Mouse (Mus musculus): ENCODE results near the gene Bglap.

The Bglap gene

GRCm38 (mm10) chr3:88339006-88339405 lies 45.3 kb downstream of the Bglap start:
- no peak for DNase-seq (ENCODE audit: low spot score)

GRCm38 (mm10) chr3:88338316-88338715 lies 45.9 kb downstream of the Bglap start:
- DNase-seq (ENCODE audit: low spot score) = no peak

GRCm38 (mm10) chr3:88337367-88338020 lies 46.8 kb downstream of the Bglap start:
- no peak for DNase-seq (ENCODE audit: low spot score)

DNA sequence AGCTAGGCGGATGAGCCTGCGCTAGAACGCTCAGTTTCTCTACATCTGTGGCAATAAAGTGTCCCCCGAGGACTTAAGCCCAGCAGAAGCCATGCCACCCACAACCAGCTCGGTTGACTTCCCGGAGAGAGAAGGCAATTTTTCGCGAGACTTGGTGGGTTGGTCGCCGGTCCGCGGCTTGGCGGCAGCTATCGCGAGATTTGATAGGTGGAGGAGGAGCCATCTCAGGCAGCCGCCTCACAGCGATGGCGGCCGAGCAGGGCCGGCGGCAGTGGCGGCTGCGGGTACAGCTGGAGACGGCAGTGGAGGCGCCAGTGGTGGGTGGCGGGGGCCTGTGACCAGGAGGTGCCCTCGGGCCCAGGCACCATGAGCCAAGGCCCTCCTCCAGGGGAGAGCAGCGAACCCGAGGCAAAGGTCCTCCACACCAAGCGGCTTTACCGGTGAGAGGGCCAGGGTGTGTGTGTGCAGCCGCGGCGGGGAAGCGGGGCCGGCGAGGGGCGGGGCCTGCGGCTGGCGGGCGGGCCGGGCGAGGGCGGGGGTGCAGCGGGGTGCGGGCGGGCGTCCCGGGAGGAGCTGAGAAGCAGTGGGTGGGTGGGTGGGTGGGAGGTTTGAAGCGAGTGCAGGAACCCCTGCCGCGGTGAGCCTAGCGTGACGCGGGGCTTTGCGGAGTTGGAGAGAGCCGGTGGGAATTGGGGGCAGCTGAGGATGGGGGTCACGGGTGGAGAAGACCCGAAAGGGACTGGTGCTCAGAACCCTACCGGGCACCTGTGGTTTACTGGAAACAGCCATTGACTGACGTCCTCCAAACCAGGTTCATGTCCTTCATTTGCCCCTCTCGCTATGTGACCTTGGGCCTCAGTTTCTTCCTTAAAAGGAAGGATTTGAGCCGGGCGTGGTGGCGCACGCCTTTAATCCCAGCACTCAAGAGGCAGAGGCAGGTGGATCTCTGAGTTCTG lies 47.9 kb downstream of the Bglap start, which contains the start of the genes Tmem79 and Smg5:
Tmem79 (minus strand) TSS at position 91 of the 956 bp plus-strand sequence.
Smg5 (plus strand) TSS at position 203 of the 956 bp plus-strand sequence.
- peak; percentile 97 for DNase-seq (ENCODE audit: low spot score)

DNA sequence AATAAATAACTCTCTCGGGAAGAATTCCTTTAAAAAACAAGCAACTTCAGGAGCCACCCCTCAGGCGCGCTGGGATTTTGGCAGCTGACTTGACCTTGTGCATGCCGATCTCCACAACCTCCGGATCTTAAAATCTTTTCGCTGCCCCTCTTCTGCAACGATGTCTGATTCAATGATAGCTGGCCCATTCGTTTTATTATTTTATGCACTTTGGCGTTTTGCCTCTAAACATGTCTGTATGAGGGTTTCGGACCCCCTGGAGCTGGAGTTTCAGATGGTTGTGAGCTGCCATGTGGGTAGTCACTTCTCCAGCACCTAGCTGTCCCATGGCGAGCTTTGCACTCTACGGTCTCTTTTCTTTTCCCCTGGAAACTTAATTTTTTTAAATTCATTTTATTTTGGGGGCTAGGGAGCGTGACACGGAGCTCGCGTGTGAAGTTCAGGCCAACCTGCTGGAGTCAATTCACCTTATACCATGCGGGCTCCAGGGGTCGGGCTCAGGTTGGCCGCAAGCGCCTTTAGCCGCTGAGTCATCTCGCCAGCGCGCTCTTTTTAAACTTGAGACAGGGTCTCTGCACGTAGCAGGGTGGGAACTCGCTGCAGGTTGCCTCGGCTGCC lies 48.7 kb downstream of the Bglap start:
- DNase-seq (ENCODE audit: low spot score) = no peak

GRCm38 (mm10) chr3:88334902-88335435 lies 49.3 kb downstream of the Bglap start:
- no peak for DNase-seq (ENCODE audit: low spot score)

DNA sequence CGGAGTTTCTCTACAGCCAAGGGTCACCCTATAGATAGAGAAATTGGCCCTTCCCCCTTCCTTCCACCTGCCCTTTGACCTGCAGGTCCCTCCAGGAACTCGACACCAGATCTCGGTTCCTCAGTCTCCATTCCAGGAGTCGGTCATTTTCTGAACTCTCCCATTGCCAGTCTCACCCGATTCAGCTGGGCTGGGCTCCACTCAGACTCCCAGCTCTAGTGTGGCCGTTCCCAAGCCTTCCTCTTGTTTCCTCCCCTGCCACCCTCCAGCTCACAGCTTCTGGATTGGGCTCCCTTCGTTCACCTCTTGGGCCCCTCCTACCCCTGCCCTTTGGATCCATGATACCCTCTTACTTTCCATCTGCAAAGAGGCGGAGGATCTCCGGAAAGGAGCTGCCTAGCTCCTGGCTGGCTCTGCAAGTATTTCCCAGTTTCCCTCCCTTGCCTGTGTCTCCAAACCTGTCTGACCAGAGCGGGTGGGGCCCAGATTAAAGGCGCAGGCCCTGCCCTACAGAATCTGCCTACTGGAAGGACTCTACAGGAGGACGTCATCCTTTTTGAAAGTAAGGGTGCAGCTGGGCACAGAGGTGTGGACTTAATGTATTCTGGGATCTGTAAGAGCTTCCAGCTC lies 50.1 kb downstream of the Bglap start:
- DNase-seq (ENCODE audit: low spot score) = no peak

All from retina, embryonic 14.5 days (tissue).